Mouse (Mus musculus): Measurements from ENCODE around the gene Pllp. TPM values are rescaled to one million over a fixed set of nuclear protein-coding genes. Genes with fewer than 3 reads are reported as not detected.

Gene Pllp
- polyA plus RNA-seq (2015; fragmentation: Nextera tagmentation; extraction: Ambion mirVana), result 0.13 and 0.18 TPM in 2 replicates

DNA sequence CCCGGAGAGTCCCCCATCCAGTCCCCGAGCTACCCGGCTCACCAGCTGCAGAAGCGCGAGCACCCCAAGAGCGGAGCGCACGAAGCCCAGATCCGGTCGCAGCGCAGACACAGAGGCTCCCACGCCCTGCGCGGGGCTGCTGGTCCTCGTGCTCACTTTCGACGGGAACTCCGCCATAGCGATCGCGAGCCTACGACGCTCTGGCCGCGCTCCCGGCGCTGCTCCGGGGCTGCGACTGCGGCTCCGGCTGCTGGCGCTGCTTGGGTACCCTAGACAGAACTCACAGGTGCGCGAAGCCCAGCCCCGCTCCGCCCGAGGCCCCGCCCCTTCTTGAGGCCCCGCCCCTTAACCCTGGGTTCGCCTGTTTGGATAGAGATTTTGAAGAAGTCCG is at the start of gene Pllp:
Gene Pllp (minus strand): TSS at position 285 of the 391 bp plus-strand sequence.

DNA sequence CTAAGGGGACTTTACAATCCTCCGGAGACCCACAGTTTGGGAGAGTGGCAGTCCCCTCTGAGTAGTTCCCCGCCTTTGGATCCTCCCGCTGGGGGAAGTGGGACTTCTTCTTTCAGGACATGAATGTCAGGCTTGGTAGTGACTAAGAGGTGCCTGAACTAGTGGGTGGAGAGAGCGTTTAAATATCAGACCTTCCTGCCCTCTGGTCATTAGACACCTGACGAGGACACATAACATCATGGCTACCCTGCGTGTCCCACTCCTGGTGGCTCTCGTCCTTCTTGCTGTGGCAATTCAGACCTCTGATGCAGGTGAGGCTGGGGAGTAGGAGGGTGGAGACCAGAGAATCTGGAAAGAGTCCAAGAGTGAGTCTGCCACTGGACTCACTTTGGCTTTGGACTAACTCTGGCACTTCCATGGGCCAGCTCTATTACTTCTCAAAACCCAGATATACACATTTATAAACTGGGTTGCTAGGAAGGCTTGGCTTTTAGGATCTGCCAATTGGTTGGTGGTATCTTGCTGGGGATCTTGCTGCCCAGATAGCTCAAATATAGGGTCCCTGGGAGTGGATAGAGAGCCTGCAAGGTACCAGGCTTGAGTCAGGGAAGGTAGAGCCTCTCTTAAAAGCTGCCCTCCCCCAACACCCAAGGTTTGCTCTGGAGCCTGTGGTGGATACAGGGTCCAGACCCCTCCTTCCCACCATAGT is 49.6 kb upstream of the Pllp start, which contains the start of gene Ccl22:
Gene Ccl22 (plus strand): TSS at position 115 of the 709 bp plus-strand sequence.

DNA sequence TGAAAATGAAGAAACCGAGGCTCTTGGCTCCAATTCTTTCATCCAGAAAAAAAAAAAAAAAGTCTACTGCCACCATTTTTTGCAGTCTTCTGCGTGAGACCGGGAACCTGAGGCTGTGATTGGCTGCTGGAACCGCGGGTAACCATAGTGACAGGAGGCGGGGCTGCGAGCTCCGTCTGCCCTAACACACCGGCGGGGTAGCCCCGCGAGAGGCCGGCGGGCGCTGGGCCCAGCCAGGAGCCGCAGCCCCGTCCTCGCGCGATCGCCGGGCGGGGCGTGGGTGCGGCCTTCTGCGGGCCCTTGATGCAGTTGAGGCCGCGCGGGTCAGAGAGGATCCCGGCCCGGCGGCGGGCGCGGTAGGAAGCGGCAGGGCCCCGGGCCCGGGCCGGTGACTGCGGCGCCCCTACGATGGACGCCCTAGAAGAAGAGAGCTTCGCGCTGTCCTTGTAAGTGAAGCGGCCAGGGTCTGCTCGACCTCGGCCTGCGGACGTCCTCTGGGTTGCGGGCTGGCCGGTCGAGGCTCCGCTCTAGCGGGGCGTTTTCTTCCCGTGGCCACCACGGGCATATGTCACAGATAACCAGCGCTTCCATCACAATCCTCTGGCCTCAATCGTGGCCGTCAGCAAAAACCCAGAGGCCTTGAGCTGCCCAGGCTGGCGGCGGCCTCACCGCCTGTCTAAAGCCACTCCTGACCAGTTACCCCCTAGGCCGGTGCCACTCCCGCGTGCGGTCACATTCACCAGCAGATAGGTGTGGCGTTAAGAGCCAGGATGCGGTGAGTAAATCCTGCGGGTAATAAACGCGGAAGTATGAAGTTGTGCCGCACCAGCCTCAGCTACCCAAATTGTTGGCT is 29.4 kb downstream of the Pllp start, which contains the start of gene Arl2bp:
Gene Arl2bp (plus strand): TSS at position 145 of the 853 bp plus-strand sequence.

Other genes starting within 250 kb of the Pllp start
- 8.8 and 9.5 TPM in 2 replicates for gene Cpne2, start 163.3 kb downstream of the Pllp start, polyA plus RNA-seq (2015; fragmentation: Nextera tagmentation; extraction: Ambion mirVana)
- gene Rspry1, start 94.3 kb downstream of the Pllp start, polyA plus RNA-seq (2015; fragmentation: Nextera tagmentation; extraction: Ambion mirVana), result 20.9 and 23.0 TPM in 2 replicates
- 44.7 and 46.2 TPM in 2 replicates for gene Fam192a, start 94.3 kb downstream of the Pllp start, polyA plus RNA-seq (2015; fragmentation: Nextera tagmentation; extraction: Ambion mirVana)
- 63.1 and 63.7 TPM in 2 replicates for gene Arl2bp, start 29.7 kb downstream of the Pllp start, polyA plus RNA-seq (2015; fragmentation: Nextera tagmentation; extraction: Ambion mirVana)
- gene Ccl22, start 49.3 kb upstream of the Pllp start, polyA plus RNA-seq (2015; fragmentation: Nextera tagmentation; extraction: Ambion mirVana), result 0.28 and 0.57 TPM in 2 replicates
- 0.55 and 0.69 TPM in 2 replicates for gene Cx3cl1, start 75.7 kb upstream of the Pllp start, polyA plus RNA-seq (2015; fragmentation: Nextera tagmentation; extraction: Ambion mirVana)
- gene Ccl17, start 114.2 kb upstream of the Pllp start, polyA plus RNA-seq (2015; fragmentation: Nextera tagmentation; extraction: Ambion mirVana), result 0.74 and 1.0 TPM in 2 replicates
- gene Coq9, start 142.0 kb upstream of the Pllp start, polyA plus RNA-seq (2015; fragmentation: Nextera tagmentation; extraction: Ambion mirVana), result 41.9 and 42.7 TPM in 2 replicates
- 72.3 and 74.2 TPM in 2 replicates for gene Ciapin1, start 142.1 kb upstream of the Pllp start, polyA plus RNA-seq (2015; fragmentation: Nextera tagmentation; extraction: Ambion mirVana)
- gene Polr2c, start 161.2 kb upstream of the Pllp start, polyA plus RNA-seq (2015; fragmentation: Nextera tagmentation; extraction: Ambion mirVana), result 91.9 and 94.6 TPM in 2 replicates
- gene Dok4, start 180.1 kb upstream of the Pllp start, polyA plus RNA-seq (2015; fragmentation: Nextera tagmentation; extraction: Ambion mirVana), result 7.4 and 9.2 TPM in 2 replicates
- 5.9 and 8.1 TPM in 2 replicates for gene Ccdc102a, start 221.8 kb upstream of the Pllp start, polyA plus RNA-seq (2015; fragmentation: Nextera tagmentation; extraction: Ambion mirVana)
- 0.53 and 0.80 TPM in 2 replicates for gene Adgrg5, start 227.4 kb upstream of the Pllp start, polyA plus RNA-seq (2015; fragmentation: Nextera tagmentation; extraction: Ambion mirVana)

Data from spleen, postnatal 0 days (tissue).